Mouse (Mus musculus) forebrain, embryonic 10.5 days (tissue): ENCODE data around the gene Cd300c2. TPM values are rescaled to one million over a fixed set of nuclear protein-coding genes. Genes with fewer than 3 reads are reported as not detected.
"Not testable (repeated sequence)": the region's sequence is repeated elsewhere in the genome, so short reads cannot be mapped to it uniquely, and the experiment has no call there.

ENCODE experiments used
- DNase-seq: peaks from one replicate; pipeline ENCODE4 v3.0.0-alpha.2; 2017; ENCODE audit warnings: low spot score; ENCODE audit errors: extremely low spot score
- H3K27ac ChIP-seq: fragments of 300-500 bp; sonication (generic); 2 replicates; pipeline ENCODE4 v1.5.1; 2016; ENCODE audit warnings: mild to moderate bottlenecking
- H3K27me3 ChIP-seq: fragments of 300-500 bp; sonication (generic); 2 replicates; pipeline ENCODE4 v1.6.1; 2016; ENCODE audit warnings: mild to moderate bottlenecking; ENCODE audit not compliant: poor library complexity, severe bottlenecking
- H3K36me3 ChIP-seq: fragments of 300-500 bp; sonication (generic); replicated peaks from 2 replicates; pipeline ENCODE4 v1.6.1; 2016; ENCODE audit warnings: mild to moderate bottlenecking, moderate library complexity
- H3K4me1 ChIP-seq: fragments of 300-500 bp; sonication (generic); 2 replicates; pipeline ENCODE4 v1.6.1; 2016
- H3K4me3 ChIP-seq: fragments of 300-500 bp; sonication (generic); 2 replicates; pipeline ENCODE4 v1.5.1; 2016; ENCODE audit warnings: mild to moderate bottlenecking, moderate library complexity
- H3K9me3 ChIP-seq: fragments of 300-500 bp; sonication (generic); 2 replicates; pipeline ENCODE4 v1.6.1; 2016; ENCODE audit warnings: mild to moderate bottlenecking, moderate library complexity
- WGBS: fragments of 180-500 bp; shearing (Covaris S2); methylation state at CpG from one replicate; pipeline ENCODE4 v1.1.7; 2016; 5-methylcytosine and 5-hydroxymethylcytosine counted together
- polyA plus RNA-seq: library from polyadenylated mRNA; unstranded; fragments of >200 nt; fragmentation: Nextera tagmentation; extraction: Ambion mirVana; gene quantifications from 2 replicates; pipeline ENCODE4 v1.2.1, GENCODE M21; 2016

The Cd300c2 gene
- 0.20 and 0.41 TPM in 2 replicates for polyA plus RNA-seq

GRCm38 (mm10) chr11:115001474-115002040 is at the start of gene Cd300c2:
TSS of gene Cd300c2 (minus strand) at chr11:115001880.
- no peaks in the 10 kb centered on the region for H3K9me3 ChIP-seq
- no peak within 1 kb of the TSS for H3K27ac ChIP-seq
- DNase-seq = no peak
- H3K27me3 ChIP-seq = no peaks in the 10 kb centered on the region
- H3K4me3 ChIP-seq = no peak within 1 kb of the TSS
- WGBS = 90% methylated on average over 7 of the region's 7 CpGs
- no peaks in the 10 kb centered on the region for H3K36me3 ChIP-seq
- no peaks in the 10 kb centered on the region for H3K4me1 ChIP-seq

GRCm38 (mm10) chr11:115049282-115049895 is 47.7 kb upstream of the Cd300c2 start:
- Histone ChIP-seq H3K4me3 (no peak overlapping the region), H3K4me1 (no peaks in the 10 kb centered on the region), H3K27ac (no peak overlapping the region), H3K9me3 (no peaks in the 10 kb centered on the region), H3K27me3 (no peaks in the 10 kb centered on the region), H3K36me3 (no peaks in the 10 kb centered on the region)
- DNase-seq = no peak
- WGBS = 47% methylated on average over 3 of the region's 3 CpGs

GRCm38 (mm10) chr11:115048259-115048658 is 46.6 kb upstream of the Cd300c2 start, which contains the start of gene Cd300ld3:
TSS of gene Cd300ld3 (minus strand) at chr11:115048409.
- H3K27me3 ChIP-seq = no peaks in the 10 kb centered on the region
- 93% methylated on average over 2 of the region's 2 CpGs for WGBS
- no peak within 1 kb of the TSS for H3K27ac ChIP-seq
- DNase-seq = no peak
- no peaks in the 10 kb centered on the region for H3K4me1 ChIP-seq
- no peak within 1 kb of the TSS for H3K4me3 ChIP-seq
- no peaks in the 10 kb centered on the region for H3K36me3 ChIP-seq
- no peaks in the 10 kb centered on the region for H3K9me3 ChIP-seq

- not testable (repeated sequence) for H3K36me3 ChIP-seq, H3K27ac ChIP-seq, H3K9me3 ChIP-seq, DNase-seq, H3K4me3 ChIP-seq, H3K27me3 ChIP-seq, H3K4me1 ChIP-seq
- WGBS = no CpG with 5 or more reads among the region's 6 CpGs
Measured at GRCm38 (mm10) chr11:115037669-115038068, 36.0 kb upstream of the Cd300c2 start, which contains the start of gene Cd300ld5. TSS of gene Cd300ld5 (minus strand) at chr11:115037769.

- not testable (repeated sequence) for H3K4me3 ChIP-seq, H3K27ac ChIP-seq, H3K27me3 ChIP-seq, H3K36me3 ChIP-seq, H3K9me3 ChIP-seq, DNase-seq, H3K4me1 ChIP-seq
- no CpG with 5 or more reads among the region's 6 CpGs for WGBS
Measured at GRCm38 (mm10) chr11:115026912-115027311, 25.2 kb upstream of the Cd300c2 start, which contains the start of gene Cd300ld4. TSS of gene Cd300ld4 (minus strand) at chr11:115027012.

- not testable (repeated sequence) for H3K36me3 ChIP-seq, H3K9me3 ChIP-seq, H3K4me1 ChIP-seq, H3K4me3 ChIP-seq, H3K27me3 ChIP-seq, DNase-seq, H3K27ac ChIP-seq
- no CpG with 5 or more reads among the region's 7 CpGs for WGBS
Measured at GRCm38 (mm10) chr11:115016093-115016492, 14.4 kb upstream of the Cd300c2 start, which contains the start of gene Cd300ld2. TSS of gene Cd300ld2 (minus strand) at chr11:115016193.

GRCm38 (mm10) chr11:115004070-115004469 is 2.4 kb upstream of the Cd300c2 start:
- Histone ChIP-seq H3K36me3 (no peaks in the 10 kb centered on the region), H3K4me3 (no peak overlapping the region), H3K27ac (no peak overlapping the region), H3K4me1 (no peaks in the 10 kb centered on the region), H3K27me3 (no peaks in the 10 kb centered on the region), H3K9me3 (no peaks in the 10 kb centered on the region)
- 91% methylated on average over 5 of the region's 5 CpGs for WGBS
- no peak for DNase-seq

- H3K4me1 ChIP-seq = no peaks in the 10 kb centered on the region
- no peaks in the 10 kb centered on the region for H3K36me3 ChIP-seq
- no peak for DNase-seq
- 85% methylated on average over 4 of the region's 4 CpGs for WGBS
- no peak within 1 kb of the TSS for H3K27ac ChIP-seq
- no peaks in the 10 kb centered on the region for H3K27me3 ChIP-seq
- no peaks in the 10 kb centered on the region for H3K9me3 ChIP-seq
- H3K4me3 ChIP-seq = no peak within 1 kb of the TSS
Measured at GRCm38 (mm10) chr11:114989793-114990192, 11.9 kb downstream of the Cd300c2 start, which contains the start of gene Cd300ld. TSS of gene Cd300ld (minus strand) at chr11:114989922.

GRCm38 (mm10) chr11:114981866-114982265 is 19.8 kb downstream of the Cd300c2 start:
- Histone ChIP-seq H3K9me3 (peaks cover 38% of the 10 kb centered on the region), H3K4me3 (no peak overlapping the region), H3K36me3 (no peaks in the 10 kb centered on the region), H3K27me3 (no peaks in the 10 kb centered on the region), H3K27ac (no peak overlapping the region), H3K4me1 (no peaks in the 10 kb centered on the region)
- 85% methylated on average over 4 of the region's 4 CpGs for WGBS
- DNase-seq = no peak

- Histone ChIP-seq H3K27ac (no peak overlapping the region), H3K36me3 (no peaks in the 10 kb centered on the region), H3K4me3 (no peak overlapping the region), H3K4me1 (no peaks in the 10 kb centered on the region), H3K9me3 (peaks cover 33% of the 10 kb centered on the region), H3K27me3 (no peaks in the 10 kb centered on the region)
- no peak for DNase-seq
- 91% methylated on average over 10 of the region's 10 CpGs for WGBS
Measured at GRCm38 (mm10) chr11:114972726-114973125, 29.0 kb downstream of the Cd300c2 start.

GRCm38 (mm10) chr11:114968752-114969207 is 32.9 kb downstream of the Cd300c2 start, which contains the start of gene Cd300c:
TSS of gene Cd300c (minus strand) at chr11:114969157.
- no peak for DNase-seq
- H3K27me3 ChIP-seq = no peaks in the 10 kb centered on the region
- H3K4me1 ChIP-seq = no peaks in the 10 kb centered on the region
- H3K9me3 ChIP-seq = peaks cover 14% of the 10 kb centered on the region
- 88% methylated on average over 9 of the region's 9 CpGs for WGBS
- no peak within 1 kb of the TSS for H3K27ac ChIP-seq
- no peak within 1 kb of the TSS for H3K4me3 ChIP-seq
- H3K36me3 ChIP-seq = no peaks in the 10 kb centered on the region

- H3K4me3 ChIP-seq = no peak overlapping the region
- DNase-seq = no peak
- H3K27me3 ChIP-seq = no peaks in the 10 kb centered on the region
- H3K9me3 ChIP-seq = no peaks in the 10 kb centered on the region
- no peaks in the 10 kb centered on the region for H3K4me1 ChIP-seq
- 77% methylated on average over 3 of the region's 3 CpGs for WGBS
- no peaks in the 10 kb centered on the region for H3K36me3 ChIP-seq
- no peak overlapping the region for H3K27ac ChIP-seq
Measured at GRCm38 (mm10) chr11:114965182-114965828, 36.4 kb downstream of the Cd300c2 start.

GRCm38 (mm10) chr11:114960369-114960768 is 41.3 kb downstream of the Cd300c2 start:
- DNase-seq = no peak

More at GRCm38 (mm10) chr11:114960369-114960768, 41.3 kb downstream of the Cd300c2 start:
- 78% methylated on average over 1 of the region's 1 CpGs for WGBS
- Histone ChIP-seq H3K27me3 (no peaks in the 10 kb centered on the region), H3K36me3 (no peaks in the 10 kb centered on the region), H3K27ac (no peak overlapping the region), H3K4me1 (no peaks in the 10 kb centered on the region), H3K9me3 (no peaks in the 10 kb centered on the region), H3K4me3 (no peak overlapping the region)
